Mouse (Mus musculus): ENCODE measurements at regions not wholly inside any gene's neighbourhood (a gene's known extent, or its start where the extent isn't known, plus 50 kb on each side); places are given as distances from the start of the nearest gene placed in this dataset.
A peak's percentile ranks its signal among the peaks of the same experiment; 100 is the strongest.

DNA sequence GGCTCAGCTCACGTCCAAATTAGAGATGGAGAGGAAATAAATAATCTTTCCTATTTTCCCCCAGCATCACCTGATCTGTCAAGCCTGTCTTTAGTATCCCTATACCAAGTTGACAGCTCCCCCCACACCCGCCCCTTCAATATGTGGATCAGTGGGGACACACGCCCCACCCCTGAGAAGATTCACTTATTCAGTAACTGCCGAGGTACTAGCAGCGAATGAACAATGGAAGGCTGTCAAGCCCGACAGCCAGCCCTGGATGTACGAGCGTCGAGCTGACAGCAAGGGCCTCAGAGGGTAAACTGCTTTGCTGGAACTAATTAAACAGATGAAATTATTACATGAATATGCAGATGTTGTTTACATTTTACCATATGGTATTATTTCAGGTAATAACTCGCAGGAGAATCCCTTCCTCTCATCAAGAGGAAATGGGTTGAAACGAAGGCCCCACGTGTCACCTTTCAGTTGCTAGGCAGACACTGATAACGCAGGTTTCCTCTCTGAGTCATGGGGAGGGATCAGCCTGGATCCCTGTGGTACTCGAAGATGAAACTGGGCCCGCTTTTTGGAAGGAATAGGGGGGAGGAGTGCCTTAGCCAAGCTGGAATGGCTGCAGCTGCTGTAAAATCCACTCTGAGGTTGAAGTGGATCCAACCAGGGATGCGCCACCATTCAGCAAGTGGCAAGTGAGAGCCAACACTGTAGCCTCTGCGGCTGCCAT lies 319.7 kb downstream of the Nr2f2 start:
- DNase-seq (ENCODE audit: low spot score) (no peak), ATAC-seq (ENCODE audit: low read depth) (no peak)
- H3K27ac ChIP-seq (replicated peaks; ENCODE audit: low read depth, low read length) = no peak overlapping the region

GRCm38 (mm10) chr7:70037011-70037410 lies 329.5 kb downstream of the Nr2f2 start:
- Histone ChIP-seq H3K36me3 (ENCODE audit: control insufficient read depth, insufficient read depth, low read length) (no peaks in the 10 kb centered on the region), H3K9me3 (ENCODE audit: control insufficient read depth, low read length) (no peaks in the 10 kb centered on the region), H3K4me1 (ENCODE audit: control insufficient read depth, insufficient read depth, low read length) (no peaks in the 10 kb centered on the region), H3K4me2 (ENCODE audit: low read depth, low read length) (no peak overlapping the region), H3K27me3 (replicated peaks; ENCODE audit: control insufficient read depth, insufficient read depth, low read length) (no peaks in the 10 kb centered on the region), H3K4me3 (ENCODE audit: low read depth, low read length) (no peak overlapping the region), H3K9ac (ENCODE audit: low read depth, low read length) (no peak overlapping the region), H3K27ac (replicated peaks; ENCODE audit: low read depth, low read length) (no peak overlapping the region)
- ATAC-seq (ENCODE audit: low read depth) = no peak
- DNase-seq (ENCODE audit: low spot score) = no peak
- WGBS = 78% methylated on average over 1 of the region's 1 CpGs

More for the DNA sequence above, 319.7 kb downstream of the Nr2f2 start:
- no peaks in the 10 kb centered on the region for H3K27me3 ChIP-seq (replicated peaks; ENCODE audit: control insufficient read depth, insufficient read depth, low read length)
- H3K9ac ChIP-seq (ENCODE audit: low read depth, low read length) = no peak overlapping the region
- no peak overlapping the region for H3K4me3 ChIP-seq (ENCODE audit: low read depth, low read length)
- H3K36me3 ChIP-seq (ENCODE audit: control insufficient read depth, insufficient read depth, low read length) = no peaks in the 10 kb centered on the region
- H3K4me2 ChIP-seq (ENCODE audit: low read depth, low read length) = no peak overlapping the region
- H3K4me1 ChIP-seq (ENCODE audit: control insufficient read depth, insufficient read depth, low read length) = no peaks in the 10 kb centered on the region
- no peaks in the 10 kb centered on the region for H3K9me3 ChIP-seq (ENCODE audit: control insufficient read depth, low read length)
- 50% methylated on average over 17 of the region's 17 CpGs for WGBS

DNA sequence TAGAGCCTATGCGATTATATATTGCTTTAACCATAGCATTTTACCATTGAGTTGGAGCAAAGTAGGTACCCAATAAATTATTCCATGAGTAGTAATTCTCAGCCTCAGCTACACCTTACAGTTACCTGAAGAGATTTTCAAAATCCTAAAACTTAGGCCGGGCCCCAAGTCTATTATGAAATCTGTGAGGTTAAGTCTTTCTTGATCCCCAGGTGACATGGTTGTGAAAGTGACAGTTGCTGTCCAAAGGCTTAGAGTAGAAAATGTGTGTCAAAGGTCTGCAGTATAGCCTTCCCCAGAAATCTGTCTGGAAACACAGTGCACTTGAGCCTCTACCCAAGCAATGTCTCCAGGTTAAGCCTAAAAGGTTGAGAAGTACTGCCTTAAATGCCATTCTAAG lies 333.7 kb downstream of the Nr2f2 start:
- no peak overlapping the region for H3K9ac ChIP-seq (ENCODE audit: low read depth, low read length)
- WGBS = 85% methylated on average over 2 of the region's 2 CpGs
- H3K9me3 ChIP-seq (ENCODE audit: control insufficient read depth, low read length) = no peaks in the 10 kb centered on the region
- no peak for ATAC-seq (ENCODE audit: low read depth)
- H3K27me3 ChIP-seq (replicated peaks; ENCODE audit: control insufficient read depth, insufficient read depth, low read length) = no peaks in the 10 kb centered on the region
- H3K36me3 ChIP-seq (ENCODE audit: control insufficient read depth, insufficient read depth, low read length) = no peaks in the 10 kb centered on the region
- H3K4me3 ChIP-seq (ENCODE audit: low read depth, low read length) = no peak overlapping the region
- no peak for DNase-seq (ENCODE audit: low spot score)
- H3K4me1 ChIP-seq (ENCODE audit: control insufficient read depth, insufficient read depth, low read length) = no peaks in the 10 kb centered on the region
- H3K4me2 ChIP-seq (ENCODE audit: low read depth, low read length) = no peak overlapping the region
- no peak overlapping the region for H3K27ac ChIP-seq (replicated peaks; ENCODE audit: low read depth, low read length)

GRCm38 (mm10) chr7:70029311-70029710 lies 337.2 kb downstream of the Nr2f2 start:
- DNase-seq (ENCODE audit: low spot score) (peak; percentile 7), ATAC-seq (ENCODE audit: low read depth) (no peak)
- Histone ChIP-seq H3K27me3 (replicated peaks; ENCODE audit: control insufficient read depth, insufficient read depth, low read length) (no peaks in the 10 kb centered on the region), H3K4me1 (ENCODE audit: control insufficient read depth, insufficient read depth, low read length) (no peaks in the 10 kb centered on the region), H3K4me2 (ENCODE audit: low read depth, low read length) (no peak overlapping the region), H3K4me3 (ENCODE audit: low read depth, low read length) (no peak overlapping the region), H3K36me3 (ENCODE audit: control insufficient read depth, insufficient read depth, low read length) (no peaks in the 10 kb centered on the region), H3K9ac (ENCODE audit: low read depth, low read length) (no peak overlapping the region), H3K27ac (replicated peaks; ENCODE audit: low read depth, low read length) (no peak overlapping the region), H3K9me3 (ENCODE audit: control insufficient read depth, low read length) (no peaks in the 10 kb centered on the region)
- WGBS = 59% methylated on average over 2 of the region's 2 CpGs

DNA sequence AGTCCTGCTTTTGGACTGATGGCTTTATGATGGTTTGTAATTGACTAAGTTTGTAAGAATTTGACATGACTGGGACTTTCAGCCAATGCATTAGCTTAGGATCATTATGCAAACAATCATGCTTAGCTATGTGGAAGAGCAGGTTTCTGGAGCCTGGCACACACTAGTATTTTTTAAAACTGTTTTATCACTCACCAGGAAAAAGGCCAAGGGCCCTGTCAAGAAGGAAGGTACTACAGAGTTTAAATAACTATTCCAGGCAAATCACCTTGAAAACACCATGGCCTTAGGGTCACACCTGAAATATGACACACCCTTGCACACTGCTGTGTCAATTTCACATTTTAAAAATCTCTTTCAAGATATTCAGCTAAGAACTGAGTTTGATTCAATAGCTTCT lies 341.0 kb downstream of the Nr2f2 start:
- no peaks in the 10 kb centered on the region for H3K4me1 ChIP-seq (ENCODE audit: control insufficient read depth, insufficient read depth, low read length)
- H3K4me3 ChIP-seq (ENCODE audit: low read depth, low read length) = no peak overlapping the region
- no peak overlapping the region for H3K27ac ChIP-seq (replicated peaks; ENCODE audit: low read depth, low read length)
- no peaks in the 10 kb centered on the region for H3K9me3 ChIP-seq (ENCODE audit: control insufficient read depth, low read length)
- no peak overlapping the region for H3K9ac ChIP-seq (ENCODE audit: low read depth, low read length)
- peak; percentile 9 for DNase-seq (ENCODE audit: low spot score)
- ATAC-seq (ENCODE audit: low read depth) = no peak
- H3K4me2 ChIP-seq (ENCODE audit: low read depth, low read length) = no peak overlapping the region
- no peaks in the 10 kb centered on the region for H3K27me3 ChIP-seq (replicated peaks; ENCODE audit: control insufficient read depth, insufficient read depth, low read length)
- no peaks in the 10 kb centered on the region for H3K36me3 ChIP-seq (ENCODE audit: control insufficient read depth, insufficient read depth, low read length)

GRCm38 (mm10) chr7:70016611-70017010 lies 349.9 kb downstream of the Nr2f2 start:
- Histone ChIP-seq H3K9me3 (ENCODE audit: control insufficient read depth, low read length) (no peaks in the 10 kb centered on the region), H3K27ac (replicated peaks; ENCODE audit: low read depth, low read length) (no peak overlapping the region), H3K4me1 (ENCODE audit: control insufficient read depth, insufficient read depth, low read length) (no peaks in the 10 kb centered on the region), H3K36me3 (ENCODE audit: control insufficient read depth, insufficient read depth, low read length) (no peaks in the 10 kb centered on the region), H3K4me3 (ENCODE audit: low read depth, low read length) (no peak overlapping the region), H3K27me3 (replicated peaks; ENCODE audit: control insufficient read depth, insufficient read depth, low read length) (no peaks in the 10 kb centered on the region), H3K4me2 (ENCODE audit: low read depth, low read length) (no peak overlapping the region), H3K9ac (ENCODE audit: low read depth, low read length) (no peak overlapping the region)
- DNase-seq (ENCODE audit: low spot score) (no peak), ATAC-seq (ENCODE audit: low read depth) (no peak)

DNA sequence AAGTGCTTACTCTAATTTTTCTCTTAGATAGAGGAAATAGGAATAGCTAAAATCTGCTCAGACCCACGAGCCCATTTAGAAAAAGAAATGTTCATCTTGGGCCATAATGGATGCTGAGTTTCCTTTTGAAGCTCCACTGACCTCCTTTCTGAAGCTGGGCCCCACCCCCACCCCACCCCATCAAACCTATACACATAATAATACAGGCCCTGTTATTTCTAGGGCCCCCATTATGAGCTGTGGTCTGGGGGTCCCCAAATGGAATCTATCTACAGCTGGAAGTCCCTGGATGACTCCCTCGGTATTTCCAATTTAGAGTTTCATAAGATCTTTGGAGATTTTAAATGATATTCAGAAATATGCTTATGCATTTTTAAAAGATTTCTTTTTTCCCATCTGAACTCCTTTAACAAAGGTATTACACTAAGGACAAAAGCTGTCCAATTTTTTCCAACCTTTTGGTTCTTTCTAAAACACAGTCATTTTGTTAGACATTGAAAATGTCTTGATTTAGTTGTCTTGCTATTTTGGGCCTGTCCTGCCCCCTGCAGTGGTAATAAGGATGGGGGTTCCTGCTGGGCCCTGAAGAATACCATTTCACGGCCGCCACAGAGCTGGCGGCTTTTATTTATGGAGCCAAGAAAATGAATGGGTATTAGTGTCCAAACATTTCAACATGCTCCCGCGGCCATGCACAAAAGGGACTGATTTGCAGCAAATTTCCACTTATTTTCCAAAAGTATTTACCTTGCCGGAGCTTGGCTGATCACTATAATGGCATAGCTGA lies 363.1 kb downstream of the Nr2f2 start:
- no peak for DNase-seq (ENCODE audit: low spot score)
- WGBS = 56% methylated on average over 8 of the region's 8 CpGs
- Histone ChIP-seq H3K4me3 (ENCODE audit: low read depth, low read length) (no peak overlapping the region), H3K9me3 (ENCODE audit: control insufficient read depth, low read length) (no peaks in the 10 kb centered on the region), H3K4me2 (ENCODE audit: low read depth, low read length) (no peak overlapping the region), H3K36me3 (ENCODE audit: control insufficient read depth, insufficient read depth, low read length) (no peaks in the 10 kb centered on the region), H3K4me1 (ENCODE audit: control insufficient read depth, insufficient read depth, low read length) (no peaks in the 10 kb centered on the region), H3K27ac (replicated peaks; ENCODE audit: low read depth, low read length) (no peak overlapping the region), H3K9ac (ENCODE audit: low read depth, low read length) (no peak overlapping the region), H3K27me3 (replicated peaks; ENCODE audit: control insufficient read depth, insufficient read depth, low read length) (no peaks in the 10 kb centered on the region)
- ATAC-seq (ENCODE audit: low read depth) = no peak

- 53% methylated on average over 1 of the region's 1 CpGs for WGBS
- Histone ChIP-seq H3K4me2 (ENCODE audit: low read depth, low read length) (no peak overlapping the region), H3K9me3 (ENCODE audit: control insufficient read depth, low read length) (no peaks in the 10 kb centered on the region), H3K4me3 (ENCODE audit: low read depth, low read length) (no peak overlapping the region), H3K9ac (ENCODE audit: low read depth, low read length) (no peak overlapping the region), H3K27me3 (replicated peaks; ENCODE audit: control insufficient read depth, insufficient read depth, low read length) (no peaks in the 10 kb centered on the region), H3K36me3 (ENCODE audit: control insufficient read depth, insufficient read depth, low read length) (no peaks in the 10 kb centered on the region), H3K4me1 (ENCODE audit: control insufficient read depth, insufficient read depth, low read length) (no peaks in the 10 kb centered on the region), H3K27ac (replicated peaks; ENCODE audit: low read depth, low read length) (no peak overlapping the region)
- DNase-seq (ENCODE audit: low spot score) (no peak), ATAC-seq (ENCODE audit: low read depth) (no peak)
Observed at GRCm38 (mm10) chr7:69998756-69999155, 367.8 kb downstream of the Nr2f2 start.

Measured in embryonic facial prominence, embryonic 14.5 days (tissue).